Mouse (Mus musculus) CD4-positive helper T cell, adult 2 months (primary cell): ENCODE data around the gene Ltb.
A peak's percentile ranks its signal among the peaks of the same experiment; 100 is the strongest.

Experiments
- DNase-seq: peaks from one replicate; pipeline ENCODE4 v3.0.0-alpha.2; 2012; ENCODE audit warnings: low read depth, missing footprints, low spot score

Gene Ltb

DNA sequence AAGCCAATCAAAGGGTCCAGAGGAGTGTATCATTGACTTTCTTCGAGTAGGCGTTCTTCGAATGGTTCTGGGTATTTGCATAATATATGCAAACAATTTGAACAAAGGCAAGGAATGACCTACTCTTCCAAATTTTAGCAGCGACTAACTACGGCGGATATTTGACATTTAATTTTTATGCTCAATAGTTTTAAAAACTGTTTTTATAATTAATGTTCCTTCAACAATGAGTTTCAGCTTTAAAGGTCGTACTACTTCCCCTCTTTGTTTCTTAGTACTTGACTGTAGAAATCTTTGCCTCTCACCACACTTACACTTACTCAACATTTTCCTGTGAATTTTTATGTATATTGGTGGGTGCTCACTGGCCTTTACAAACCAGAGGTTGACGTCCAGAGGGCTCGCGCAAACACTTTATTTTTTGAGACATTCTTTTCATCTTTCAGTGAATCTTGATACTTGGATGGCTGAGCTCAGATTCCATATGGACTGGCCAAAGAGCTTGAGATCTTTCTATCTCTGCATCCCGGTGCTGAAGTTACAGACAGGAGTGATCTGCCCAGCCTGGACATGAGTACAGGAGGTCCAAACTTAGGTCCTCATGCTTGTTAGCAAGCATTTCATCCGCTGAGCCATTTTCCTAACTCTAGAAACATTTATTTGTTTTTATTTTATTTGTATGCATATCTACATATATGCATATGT lies 28.6 kb upstream of the Ltb start:
- no peak for DNase-seq

DNA sequence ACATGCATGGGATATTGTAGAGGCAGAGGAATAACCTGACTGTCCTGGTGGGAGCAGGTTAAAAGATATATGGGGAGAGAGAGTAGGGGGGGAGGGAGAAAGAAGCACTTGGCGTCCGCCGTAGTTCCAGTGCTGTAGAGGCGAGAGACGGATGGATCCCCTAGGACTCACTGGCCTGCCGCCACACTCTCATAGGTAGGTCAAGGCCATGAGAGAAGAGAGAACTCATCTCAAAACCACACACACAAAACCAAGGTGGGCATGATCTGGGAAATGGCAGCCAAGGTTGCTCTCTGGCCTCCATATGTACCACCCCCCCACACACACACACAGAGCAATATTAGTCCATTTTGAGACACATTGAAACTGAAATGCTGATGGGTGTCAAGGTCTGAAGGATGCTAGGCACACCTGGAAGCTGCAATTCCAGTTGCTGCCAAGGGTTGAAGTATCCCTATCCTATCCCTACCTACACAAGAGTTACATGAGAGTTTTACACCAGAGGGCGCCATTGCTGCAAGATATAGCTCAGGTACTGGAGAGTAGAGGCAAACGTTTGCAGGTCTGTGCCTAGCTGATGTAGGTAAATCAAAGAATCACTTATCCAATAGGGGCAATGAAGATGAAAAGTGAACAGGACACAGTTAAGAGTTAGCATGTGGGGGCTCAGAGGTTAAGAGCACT lies 27.7 kb upstream of the Ltb start:
- peak; percentile 89 for DNase-seq

DNA sequence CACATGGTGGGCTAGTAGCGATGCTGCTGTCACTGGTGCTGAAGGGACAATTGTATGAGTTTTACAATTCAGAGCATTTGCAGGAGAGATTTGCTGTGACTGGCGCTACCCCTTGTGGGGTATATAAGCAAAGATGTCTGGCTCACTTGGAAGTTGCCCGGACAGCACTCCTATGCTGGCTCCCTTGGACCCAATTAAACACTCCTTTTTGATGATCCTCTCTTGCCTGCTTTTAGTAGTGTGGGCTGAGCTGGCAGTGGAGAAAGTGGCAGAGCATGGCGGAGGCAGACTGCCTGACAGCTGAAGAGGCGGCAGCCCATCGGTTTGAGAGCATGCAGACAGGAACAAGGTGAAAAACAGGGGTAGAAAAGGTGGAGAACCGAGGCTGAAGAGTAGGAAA lies 26.4 kb upstream of the Ltb start:
- DNase-seq = no peak

DNA sequence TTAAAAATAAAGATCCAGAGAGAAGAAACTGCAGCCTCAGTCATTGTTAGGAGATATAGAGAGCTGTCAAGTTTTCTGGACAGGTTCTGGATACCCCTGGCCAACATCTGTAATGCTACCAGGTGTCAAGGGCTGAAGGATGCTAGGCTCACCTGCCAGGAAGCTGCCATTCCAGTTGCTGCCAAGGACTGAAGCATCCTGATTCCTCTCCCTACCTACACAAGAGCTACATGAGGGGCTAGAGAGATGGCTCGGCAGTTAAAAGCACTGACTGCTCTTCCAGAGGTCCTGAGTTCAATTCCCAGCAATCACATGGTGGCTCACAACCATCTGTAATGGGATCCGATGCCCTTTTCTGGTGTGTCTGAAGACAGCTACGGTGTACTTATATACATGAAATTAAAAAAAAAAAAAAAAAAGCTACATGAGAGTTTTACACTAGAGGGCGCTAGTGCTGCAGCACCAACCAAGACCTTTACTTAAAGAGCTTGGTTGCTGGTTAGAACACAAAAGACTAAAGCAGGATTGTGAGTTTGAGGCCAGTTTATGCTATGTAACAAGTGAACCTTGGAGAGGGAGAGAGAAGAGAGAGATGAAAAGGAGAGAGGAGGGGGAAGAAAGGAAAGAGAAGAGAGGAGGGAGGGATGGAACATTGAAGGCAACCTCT lies 25.6 kb upstream of the Ltb start:
- DNase-seq = peak; percentile 87

DNA sequence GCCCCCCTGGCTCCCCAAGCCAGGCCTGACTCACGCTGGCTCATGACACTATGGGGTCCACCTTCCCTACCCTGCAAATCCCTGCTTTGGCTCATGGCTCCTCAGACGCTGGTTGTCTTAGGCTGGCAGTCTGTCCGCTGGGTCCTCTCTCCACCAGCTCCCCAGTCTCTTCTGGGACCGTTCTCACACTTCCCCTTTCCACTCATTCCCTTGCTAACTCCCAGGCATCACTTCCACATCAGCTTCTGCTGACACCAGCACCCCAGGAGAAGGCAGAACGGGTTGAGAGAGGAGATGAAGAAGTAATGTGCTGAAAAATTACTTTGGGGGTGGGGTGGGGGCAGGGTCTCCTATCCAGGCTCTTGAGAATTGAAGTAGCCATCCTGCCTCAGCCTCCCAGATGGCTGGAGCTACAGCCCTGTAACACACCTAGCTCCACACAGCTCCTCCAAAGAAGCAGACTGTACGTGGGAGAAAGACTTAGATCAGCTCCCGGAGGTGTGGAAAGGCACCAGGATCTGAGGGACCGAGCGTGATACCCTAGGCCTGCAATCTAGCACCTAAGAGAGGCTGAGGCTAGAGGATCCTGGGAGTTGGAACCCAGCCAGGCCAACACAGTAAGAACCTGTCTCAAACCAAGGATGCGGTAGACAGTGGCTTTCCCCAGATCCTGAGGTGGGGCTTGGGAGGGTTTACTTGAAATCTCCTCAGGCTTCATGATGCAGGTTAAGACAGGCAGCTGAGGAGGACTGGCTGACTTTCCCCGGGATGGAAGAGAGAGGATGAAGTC lies 21.6 kb upstream of the Ltb start:
- peak; percentile 77 for DNase-seq

DNA sequence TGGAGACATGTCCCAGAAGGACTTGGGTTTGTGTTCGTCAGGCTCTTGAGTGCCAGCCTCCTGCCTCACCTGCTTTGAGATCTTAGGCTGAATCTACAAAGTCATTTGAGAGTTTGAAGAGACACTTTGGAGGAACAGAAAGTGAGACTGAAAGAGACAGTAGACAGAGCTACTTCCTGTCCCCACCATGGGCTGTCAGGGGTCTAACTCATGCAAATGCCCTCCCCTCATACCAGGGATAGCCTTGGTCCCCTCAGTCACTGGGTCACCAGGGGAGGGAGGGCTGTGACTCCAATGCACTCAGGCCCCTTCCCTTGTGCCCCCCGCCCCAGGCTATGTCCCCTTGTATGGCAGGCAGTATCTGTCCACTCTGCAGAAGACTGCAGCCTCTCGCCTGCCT lies 20.9 kb upstream of the Ltb start:
- DNase-seq = peak; percentile 71

DNA sequence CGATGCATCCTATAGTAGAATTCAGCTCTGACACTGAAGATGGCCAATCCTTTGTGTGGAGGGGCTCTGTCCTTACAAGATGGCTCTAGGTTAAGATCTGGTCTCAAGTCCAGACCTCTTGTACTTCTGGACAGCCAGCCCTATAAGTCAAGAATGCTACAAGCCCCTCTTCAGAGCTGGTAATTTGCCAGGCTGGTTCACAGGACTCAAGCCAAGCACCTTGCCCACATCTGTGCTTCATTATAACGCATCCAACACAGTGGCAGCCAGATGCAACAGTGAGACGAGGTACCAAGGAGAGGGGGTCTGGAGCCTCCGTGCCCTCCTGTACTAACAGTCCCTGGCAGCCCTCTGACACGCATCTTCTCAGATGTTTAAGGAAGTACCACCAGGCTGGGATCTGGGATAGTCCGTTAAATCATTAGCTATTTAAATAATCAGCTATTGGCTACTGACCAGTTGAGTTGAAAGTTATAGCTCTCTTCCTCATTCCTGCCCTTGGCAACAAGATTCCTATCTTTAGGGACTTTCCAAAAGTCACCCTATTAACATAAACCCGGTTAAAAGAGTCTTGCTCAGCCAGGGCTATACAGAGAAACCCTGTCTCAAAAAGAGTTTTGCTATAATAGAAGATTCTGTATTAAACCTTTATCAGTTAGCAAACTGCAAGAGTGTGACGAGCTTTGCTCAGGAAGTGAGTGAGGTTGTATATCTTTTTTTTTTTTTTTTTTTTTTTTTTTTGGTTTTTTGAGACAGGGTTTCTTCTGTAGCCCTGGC lies 19.9 kb upstream of the Ltb start:
- DNase-seq = peak; percentile 66

DNA sequence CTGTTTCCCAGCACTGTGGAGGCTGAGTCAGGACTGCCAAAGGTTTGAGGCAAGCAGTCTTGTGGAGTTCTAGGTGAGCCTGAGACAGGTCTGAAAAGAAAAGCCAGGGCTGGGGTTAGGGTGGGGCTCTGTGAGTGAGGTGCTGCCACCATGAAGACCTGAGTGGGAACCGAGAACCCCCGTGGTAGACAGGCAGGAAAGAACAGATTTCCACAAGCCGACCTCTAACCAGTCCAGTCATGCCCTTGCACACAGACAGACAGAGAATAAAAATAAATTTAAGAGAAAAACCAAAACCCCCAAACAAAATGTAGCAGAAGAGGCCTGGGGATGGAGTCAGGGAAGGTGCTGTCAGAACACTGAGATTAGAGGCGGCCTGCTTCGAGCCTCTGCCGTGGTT lies 18.9 kb upstream of the Ltb start:
- no peak for DNase-seq

DNA sequence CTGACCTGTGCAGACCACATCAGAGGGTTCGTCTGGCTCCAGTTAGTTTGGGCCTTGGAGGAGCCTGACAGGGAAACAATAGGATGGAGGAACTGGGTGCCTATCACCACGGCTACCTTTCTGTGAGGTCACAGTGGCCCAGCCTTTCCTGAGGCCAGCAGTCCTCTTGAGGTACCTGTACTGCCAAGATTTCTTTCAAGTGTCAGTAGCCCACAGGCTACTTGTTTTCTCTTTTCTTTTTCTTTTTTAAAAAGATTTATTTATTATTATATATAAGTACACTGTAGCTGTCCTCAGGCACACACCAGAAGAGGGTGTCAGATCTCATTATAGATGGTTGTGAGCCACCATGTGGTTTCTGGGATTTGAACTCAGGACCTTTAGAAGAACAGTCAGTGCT lies 18.3 kb upstream of the Ltb start, which contains the start of gene Aif1:
TSS of gene Aif1 (minus strand) at position 101 of the 400 bp plus-strand sequence.
- DNase-seq = no peak

DNA sequence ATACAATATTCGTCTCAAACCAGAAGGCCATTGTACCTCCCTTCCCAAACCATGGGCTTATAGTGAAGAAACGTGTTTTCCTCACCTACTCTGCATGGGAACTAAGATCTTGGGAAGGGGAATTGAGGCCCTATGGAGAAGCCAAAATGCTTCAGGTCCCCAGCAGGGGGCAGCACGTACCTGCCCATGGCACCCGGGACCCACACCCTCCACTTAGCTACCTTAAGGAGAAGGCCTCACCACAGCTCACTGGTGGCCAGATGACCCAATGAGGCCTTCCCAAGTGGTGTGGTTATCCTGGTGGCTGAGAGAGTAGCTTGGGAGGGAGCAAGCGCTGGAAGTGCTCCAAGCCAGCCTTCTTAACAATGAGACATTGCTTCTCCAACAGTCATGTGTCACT lies 15.7 kb upstream of the Ltb start:
- peak; percentile 80 for DNase-seq

DNA sequence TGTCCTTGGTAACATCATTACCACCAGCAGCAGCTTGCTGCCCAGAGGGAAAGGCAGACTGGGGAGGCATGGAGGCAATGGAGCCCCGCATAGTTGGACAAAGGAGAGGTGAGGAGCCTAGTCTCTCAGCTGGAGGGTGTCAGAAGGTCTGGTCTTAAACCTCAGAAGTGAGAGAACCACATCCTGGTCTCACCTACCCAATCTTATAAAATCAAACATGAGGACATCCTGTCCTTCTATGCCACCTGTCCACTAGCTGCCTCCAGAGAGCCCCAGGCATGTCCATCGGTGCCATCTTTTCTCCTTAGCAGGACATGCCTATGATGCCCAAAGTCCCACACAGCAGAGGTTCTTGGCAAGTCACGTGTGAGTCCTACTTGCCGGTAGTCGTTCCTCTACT lies 14.1 kb upstream of the Ltb start:
- no peak for DNase-seq

DNA sequence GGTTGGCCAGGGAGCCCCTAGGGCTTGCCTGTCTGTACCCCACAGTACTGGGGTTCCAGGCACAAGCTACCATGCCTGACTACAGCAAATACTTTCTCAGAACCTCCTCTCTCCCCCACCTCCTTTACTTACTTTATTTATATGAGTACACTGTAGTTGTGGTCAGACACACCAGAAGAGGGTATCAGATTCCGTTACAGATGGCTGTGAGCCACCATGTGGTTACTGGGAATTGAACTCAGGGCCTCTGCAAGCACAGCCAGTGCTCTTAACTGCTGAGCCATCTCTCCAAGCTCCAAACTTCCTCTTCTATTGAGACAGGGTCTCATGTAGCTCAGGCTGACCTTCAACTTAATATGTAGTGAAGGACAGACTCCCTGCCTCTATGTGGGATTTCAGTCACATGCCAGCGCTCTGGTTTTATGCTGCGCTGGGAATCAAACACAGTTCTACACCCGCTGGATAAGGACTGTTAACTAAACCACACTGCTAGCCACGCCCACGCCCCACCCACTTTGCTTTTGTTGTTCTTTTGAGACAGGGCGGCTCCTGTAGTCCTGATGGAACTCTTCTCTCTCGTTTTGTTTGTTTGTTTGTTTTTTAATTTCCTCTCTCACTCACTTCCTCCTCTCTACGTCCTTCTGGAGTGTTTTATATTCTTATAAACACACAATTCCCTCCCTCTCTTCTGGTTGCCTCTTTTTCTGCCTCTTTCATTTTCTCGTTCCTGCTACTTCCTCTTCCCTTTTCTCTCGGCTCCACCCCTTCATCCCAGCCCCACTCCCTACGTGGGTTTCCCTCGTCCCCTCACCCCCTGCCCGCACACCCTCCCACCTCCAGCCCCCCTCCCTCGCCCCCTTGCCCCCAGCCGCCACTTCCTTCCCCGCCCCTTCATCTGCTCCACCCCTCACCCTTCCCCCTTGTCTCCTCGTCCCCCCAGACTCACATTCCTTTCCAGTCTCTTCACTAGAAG lies 8.3 kb upstream of the Ltb start:
- DNase-seq = peak; percentile 88

DNA sequence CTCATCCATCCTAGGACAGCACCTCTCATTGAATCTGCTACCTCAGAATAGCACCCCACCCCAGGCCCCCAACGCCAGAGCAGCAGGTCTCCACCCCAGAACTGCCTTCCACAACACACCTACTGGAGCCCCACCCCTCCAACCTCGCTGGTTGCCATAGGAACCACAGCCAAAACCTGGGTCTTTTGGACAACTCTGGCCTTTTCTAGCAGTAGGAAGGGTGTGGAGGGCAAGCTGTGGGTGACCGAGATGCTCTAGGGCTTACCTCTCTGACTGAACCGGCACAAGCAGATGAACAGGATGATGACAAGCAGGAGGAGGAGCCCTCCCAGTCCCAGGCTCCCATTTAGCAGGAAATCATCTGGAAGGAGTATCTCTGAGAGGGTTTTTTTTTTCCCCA lies 7.6 kb upstream of the Ltb start:
- DNase-seq = peak; percentile 87

DNA sequence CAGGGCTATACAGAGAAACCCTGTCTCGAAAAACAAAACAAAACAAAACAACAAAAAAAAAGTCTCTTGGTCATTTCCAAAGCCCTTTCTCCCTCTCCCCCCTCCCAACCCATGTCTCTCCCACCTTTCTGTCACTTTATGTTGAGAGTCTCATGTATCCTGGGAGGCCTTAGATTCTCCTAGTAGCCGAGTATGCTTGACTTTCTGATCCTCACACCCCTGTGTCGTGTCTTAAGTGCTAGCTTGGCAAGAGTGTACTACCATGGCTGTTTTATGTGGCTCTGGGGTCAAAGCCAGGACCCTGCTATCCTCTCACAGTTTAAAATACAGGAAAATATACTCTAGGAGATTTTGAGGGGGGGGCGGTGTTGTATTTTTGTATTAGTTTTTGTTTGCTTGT lies 6.9 kb upstream of the Ltb start:
- no peak for DNase-seq

DNA sequence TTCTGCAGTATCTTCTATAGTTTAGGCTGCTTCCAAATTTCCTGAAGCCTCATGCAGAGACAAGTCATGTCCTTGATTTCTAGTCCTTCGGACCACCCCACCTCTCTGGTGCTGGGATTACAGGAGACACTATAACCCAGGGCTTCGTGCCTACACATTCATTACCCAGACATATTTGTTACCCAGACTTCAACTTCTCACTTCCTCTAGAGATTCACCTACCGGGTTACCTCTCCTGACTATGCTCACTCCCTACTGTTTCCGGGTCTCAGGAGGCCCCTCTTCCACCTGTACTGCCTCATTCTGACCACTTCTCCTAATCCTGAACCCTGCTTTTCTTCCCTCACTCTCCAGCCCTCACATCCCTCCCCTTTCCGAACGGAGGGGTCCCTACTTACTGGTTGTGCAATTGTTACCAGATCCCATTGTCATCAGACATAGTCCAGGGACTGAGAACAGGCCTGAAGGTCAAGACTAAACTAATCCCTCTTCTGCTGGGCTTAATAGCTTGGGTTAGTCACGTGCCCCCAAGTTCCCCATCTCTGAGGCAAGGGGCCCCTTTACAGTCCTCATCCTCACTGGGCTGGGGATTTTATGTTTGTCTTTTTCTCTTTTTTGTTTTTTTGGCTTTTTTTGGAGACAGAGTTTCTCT lies 6.2 kb upstream of the Ltb start, which contains the start of gene Lst1:
TSS of gene Lst1 (minus strand) at position 481 of the 652 bp plus-strand sequence.
- DNase-seq = no peak

DNA sequence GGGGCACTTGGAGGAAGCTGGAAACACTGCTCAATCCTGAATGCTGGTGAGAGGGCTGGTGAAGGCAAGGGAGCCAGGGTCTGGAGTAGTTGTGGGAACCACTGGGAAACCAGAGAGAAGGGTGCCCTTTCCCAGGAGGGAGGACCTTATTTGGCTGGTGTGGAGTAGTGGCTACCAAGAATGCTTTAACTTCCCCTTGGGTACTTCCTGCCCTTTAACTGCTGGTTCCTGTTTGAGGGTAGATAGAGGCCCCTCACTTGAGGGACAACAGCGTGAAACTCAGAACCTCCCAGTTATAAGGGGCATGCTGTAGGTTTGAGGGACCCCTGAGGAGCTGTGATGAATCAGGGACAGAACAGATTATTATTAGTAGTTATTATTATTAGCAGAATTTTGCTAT lies 5.1 kb upstream of the Ltb start:
- DNase-seq = no peak

DNA sequence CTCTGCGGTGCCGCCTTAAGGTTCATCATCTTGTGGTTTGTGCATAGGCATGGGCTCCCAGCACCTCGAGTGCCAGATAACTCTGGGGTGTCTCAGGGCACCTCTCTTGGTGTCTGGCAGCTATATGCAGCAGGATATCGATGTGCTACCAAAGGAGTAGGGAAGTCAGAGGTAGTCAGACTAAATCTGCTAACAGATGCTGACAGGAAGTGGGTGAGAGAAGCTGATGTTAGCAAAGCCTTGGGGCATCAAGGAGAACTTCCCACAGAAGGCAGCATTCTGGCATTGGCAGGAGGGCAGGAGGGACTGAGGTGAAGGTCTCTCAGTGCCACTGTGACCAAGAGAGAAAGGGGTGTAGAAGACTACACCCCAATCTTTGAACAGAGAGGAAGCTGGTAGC lies 4.1 kb upstream of the Ltb start:
- DNase-seq = peak; percentile 78

DNA sequence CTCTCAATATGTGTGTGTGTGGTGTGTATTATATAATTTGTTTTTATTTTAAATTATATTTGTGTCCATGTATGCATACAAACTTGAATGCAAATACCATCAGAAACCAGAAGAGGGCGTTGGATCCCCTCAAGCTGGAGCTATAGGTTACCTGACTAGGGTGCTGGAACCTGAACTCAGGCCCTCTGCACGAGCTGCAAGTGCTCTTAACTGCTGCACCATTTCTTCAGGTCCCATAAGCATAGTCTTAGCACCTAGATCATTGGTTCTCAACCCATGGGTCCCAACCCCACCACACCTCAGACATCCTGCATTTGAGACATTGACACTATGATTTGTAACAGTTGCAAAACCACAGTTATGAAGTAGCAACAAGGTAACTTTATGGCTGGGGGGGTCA lies 2.5 kb upstream of the Ltb start:
- DNase-seq = no peak

DNA sequence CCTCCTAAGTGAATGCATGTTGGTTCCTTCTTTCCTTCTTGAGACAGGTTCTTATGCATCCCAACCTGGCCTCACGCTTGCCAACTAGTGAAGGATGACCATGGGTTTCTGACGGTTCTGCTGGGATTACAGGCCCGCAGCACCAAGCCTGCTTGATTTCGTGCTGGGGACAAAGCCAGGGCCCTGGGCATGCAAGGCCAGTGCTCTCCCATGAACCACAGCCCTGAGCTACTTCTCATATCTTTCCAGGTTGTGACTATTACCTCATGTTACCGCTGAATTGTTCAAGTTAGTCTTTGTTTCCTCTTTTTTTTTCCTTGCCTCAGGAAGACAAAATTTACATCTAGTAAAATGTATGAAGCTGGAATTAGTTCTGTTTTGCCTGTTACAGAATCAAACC lies 1.3 kb upstream of the Ltb start:
- no peak for DNase-seq
